Mouse (Mus musculus): ENCODE measurements at regions not wholly inside any gene's neighbourhood (a gene's known extent, or its start where the extent isn't known, plus 50 kb on each side); places are given as distances from the start of the nearest gene placed in this dataset.

- no peak overlapping the region for H3K27ac ChIP-seq (ENCODE audit: control insufficient read depth, insufficient read depth, low read depth, low read length)
Measured at GRCm38 (mm10) chr15:62053420-62054239, 1130.8 kb upstream of the A1bg start.

GRCm38 (mm10) chr15:62049416-62049815 is 1126.6 kb upstream of the A1bg start:
- Histone ChIP-seq H3K4me3 (ENCODE audit: control insufficient read depth, low read depth, low read length) (no peak overlapping the region), H3K4me1 (ENCODE audit: control insufficient read depth, insufficient read depth, low read length) (no peaks in the 10 kb centered on the region), H3K36me3 (ENCODE audit: control insufficient read depth, insufficient read depth, low read length) (no peaks in the 10 kb centered on the region), H3K27ac (ENCODE audit: control insufficient read depth, insufficient read depth, low read depth, low read length) (no peak overlapping the region), H3K27me3 (ENCODE audit: control insufficient read depth, insufficient read depth, low read length) (no peaks in the 10 kb centered on the region)
- TF ChIP-seq POLR2A (IDR thresholded peaks at IDR 0.05; ENCODE audit: control insufficient read depth, low read depth, low read length) (no peak), CTCF (IDR thresholded peaks at IDR 0.05; ENCODE audit: control insufficient read depth, insufficient read depth, insufficient replicate concordance, low read depth, low read length) (no peak)

More at GRCm38 (mm10) chr15:62053420-62054239, 1130.8 kb upstream of the A1bg start:
- no peak for TF ChIP-seq CTCF (IDR thresholded peaks at IDR 0.05; ENCODE audit: control insufficient read depth, insufficient read depth, insufficient replicate concordance, low read depth, low read length)
- TF ChIP-seq POLR2A (IDR thresholded peaks at IDR 0.05; ENCODE audit: control insufficient read depth, low read depth, low read length) = no peak
- no peak overlapping the region for H3K4me3 ChIP-seq (ENCODE audit: control insufficient read depth, low read depth, low read length)
- H3K4me1 ChIP-seq (ENCODE audit: control insufficient read depth, insufficient read depth, low read length) = no peaks in the 10 kb centered on the region
- H3K27me3 ChIP-seq (ENCODE audit: control insufficient read depth, insufficient read depth, low read length) = no peaks in the 10 kb centered on the region
- H3K36me3 ChIP-seq (ENCODE audit: control insufficient read depth, insufficient read depth, low read length) = no peaks in the 10 kb centered on the region

- TF ChIP-seq POLR2A (IDR thresholded peaks at IDR 0.05; ENCODE audit: control insufficient read depth, low read depth, low read length) = no peak
- TF ChIP-seq CTCF (IDR thresholded peaks at IDR 0.05; ENCODE audit: control insufficient read depth, insufficient read depth, insufficient replicate concordance, low read depth, low read length) = no peak
- Histone ChIP-seq H3K4me3 (ENCODE audit: control insufficient read depth, low read depth, low read length) (no peak overlapping the region), H3K4me1 (ENCODE audit: control insufficient read depth, insufficient read depth, low read length) (no peaks in the 10 kb centered on the region), H3K36me3 (ENCODE audit: control insufficient read depth, insufficient read depth, low read length) (no peaks in the 10 kb centered on the region), H3K27ac (ENCODE audit: control insufficient read depth, insufficient read depth, low read depth, low read length) (no peak overlapping the region), H3K27me3 (ENCODE audit: control insufficient read depth, insufficient read depth, low read length) (no peaks in the 10 kb centered on the region)
Measured at GRCm38 (mm10) chr15:62048981-62049380, 1126.2 kb upstream of the A1bg start.

GRCm38 (mm10) chr15:62046276-62046675 is 1123.5 kb upstream of the A1bg start:
- no peaks in the 10 kb centered on the region for H3K36me3 ChIP-seq (ENCODE audit: control insufficient read depth, insufficient read depth, low read length)
- H3K27ac ChIP-seq (ENCODE audit: control insufficient read depth, insufficient read depth, low read depth, low read length) = no peak overlapping the region
- no peaks in the 10 kb centered on the region for H3K4me1 ChIP-seq (ENCODE audit: control insufficient read depth, insufficient read depth, low read length)
- no peak overlapping the region for H3K4me3 ChIP-seq (ENCODE audit: control insufficient read depth, low read depth, low read length)
- TF ChIP-seq POLR2A (IDR thresholded peaks at IDR 0.05; ENCODE audit: control insufficient read depth, low read depth, low read length) = no peak
- no peak for TF ChIP-seq CTCF (IDR thresholded peaks at IDR 0.05; ENCODE audit: control insufficient read depth, insufficient read depth, insufficient replicate concordance, low read depth, low read length)
- no peaks in the 10 kb centered on the region for H3K27me3 ChIP-seq (ENCODE audit: control insufficient read depth, insufficient read depth, low read length)

- Histone ChIP-seq H3K27me3 (ENCODE audit: control insufficient read depth, insufficient read depth, low read length) (no peaks in the 10 kb centered on the region), H3K36me3 (ENCODE audit: control insufficient read depth, insufficient read depth, low read length) (no peaks in the 10 kb centered on the region), H3K4me1 (ENCODE audit: control insufficient read depth, insufficient read depth, low read length) (no peaks in the 10 kb centered on the region), H3K4me3 (ENCODE audit: control insufficient read depth, low read depth, low read length) (no peak overlapping the region), H3K27ac (ENCODE audit: control insufficient read depth, insufficient read depth, low read depth, low read length) (no peak overlapping the region)
- TF ChIP-seq POLR2A (IDR thresholded peaks at IDR 0.05; ENCODE audit: control insufficient read depth, low read depth, low read length) (no peak), CTCF (IDR thresholded peaks at IDR 0.05; ENCODE audit: control insufficient read depth, insufficient read depth, insufficient replicate concordance, low read depth, low read length) (no peak)
Measured at GRCm38 (mm10) chr15:62044654-62045335, 1122.0 kb upstream of the A1bg start.

GRCm38 (mm10) chr15:62043617-62044392 is 1121.0 kb upstream of the A1bg start:
- H3K27me3 ChIP-seq (ENCODE audit: control insufficient read depth, insufficient read depth, low read length) = no peaks in the 10 kb centered on the region

More at GRCm38 (mm10) chr15:62043617-62044392, 1121.0 kb upstream of the A1bg start:
- Histone ChIP-seq H3K4me3 (ENCODE audit: control insufficient read depth, low read depth, low read length) (no peak overlapping the region), H3K4me1 (ENCODE audit: control insufficient read depth, insufficient read depth, low read length) (no peaks in the 10 kb centered on the region), H3K36me3 (ENCODE audit: control insufficient read depth, insufficient read depth, low read length) (no peaks in the 10 kb centered on the region), H3K27ac (ENCODE audit: control insufficient read depth, insufficient read depth, low read depth, low read length) (no peak overlapping the region)
- TF ChIP-seq POLR2A (IDR thresholded peaks at IDR 0.05; ENCODE audit: control insufficient read depth, low read depth, low read length) (no peak), CTCF (IDR thresholded peaks at IDR 0.05; ENCODE audit: control insufficient read depth, insufficient read depth, insufficient replicate concordance, low read depth, low read length) (no peak)

Data from testis, adult 2 months (tissue).